In genomic region chr13:30786235-30787035, GRCm38 (mm10) we compare ENCODE assay signal across 10 mouse cellular contexts. TPM values are rescaled to one million over a fixed set of nuclear protein-coding genes. Genes with fewer than 3 reads are reported as not detected.
A peak's percentile ranks its signal among the peaks of the same experiment; 100 is the strongest.
DNase-seq lines count a peak whose midpoint lies in the region; ATAC-seq lines count a peak whose summit lies in the region.
"Had no signal": no experiment of that assay in that cellular context is flagged by ENCODE, and none has a peak within 500 bp of the region (broad histone marks: within the 10 kb centered on the region; RNA-seq: fewer than 3 reads in every experiment).

No protein-coding gene starts in this region.

- 0 out of 2 replicates have a peak, but pooled peaks cover 6% of the 10 kb centered on the region for H3K4me1 ChIP-seq in kidney, embryonic 15.5 days

- peak; percentile 87 for ATAC-seq in granulocyte monocyte progenitor cell, adult 5-6 weeks (replicated peaks; ENCODE audit: poor library complexity, severe bottlenecking)
- no peak for ATAC-seq in kidney, embryonic 15.5 days (replicated peaks; ENCODE audit: low FRiP score)

- no peak overlapping the region for H3K4me2 ChIP-seq in kidney, embryonic 15.5 days

- H3K36me3 ChIP-seq in kidney, embryonic 15.5 days: no peaks in the 10 kb centered on the region

- DNase-seq in retina, embryonic 14.5 days (ENCODE audit: low spot score): peak; percentile 13
- DNase-seq in retina, postnatal 1 day: no peak
- DNase-seq in left cerebral cortex, postnatal 36 days (ENCODE audit: low spot score in 2 of 2): peak; percentile 82 to 86
- peak; percentile 48 to 56 for DNase-seq in thymus, postnatal 10 days (ENCODE audit: low spot score in 2 of 2)
- DNase-seq in yolk sac, embryonic 10.5 days (ENCODE audit: low spot score): no peak
- no peak for DNase-seq in testis, postnatal 10 days (ENCODE audit: low spot score)

- H3K9ac ChIP-seq in kidney, embryonic 15.5 days: no peak overlapping the region

- H3K9me3 ChIP-seq in kidney, embryonic 15.5 days (replicated peaks): no peaks in the 10 kb centered on the region

- no peak overlapping the region for H3K27ac ChIP-seq in kidney, embryonic 15.5 days
- H3K27ac ChIP-seq: kidney, postnatal 0 days had no signal

- H3K27me3 ChIP-seq in kidney, embryonic 15.5 days: no peaks in the 10 kb centered on the region

- intact Hi-C loops in left cerebral cortex, postnatal 36 days (cut with DNase I): loop anchor here (5.0 kb wide), 1 partner anchor 184 kb away; no protein-coding TSS in a partner anchor

- 70% methylated on average over 5 of the region's 5 CpGs for WGBS in kidney, embryonic 15.5 days

- no peak overlapping the region for H3K4me3 ChIP-seq in kidney, embryonic 15.5 days (replicated peaks)

RNA-seq across cellular contexts. Expression of gene Irf4, which starts 37.4 kb away (rescaled TPM):
- total RNA-seq in granulocyte monocyte progenitor cell, adult 5-6 weeks (2014; fragmentation: Nextera tagmentation): not detected in 2 replicates
- total RNA-seq in granulocyte monocyte progenitor cell, adult 5-6 weeks (2017): 0.26 and 0.36 TPM in 2 replicates
- total RNA-seq in left cerebral cortex, postnatal 36 days (2021): under 1 TPM; 0.47 to 0.63 TPM
- 0.08 and 0.25 TPM in 2 replicates for polyA plus RNA-seq in kidney, embryonic 15.5 days (2015; fragmentation: Nextera tagmentation; extraction: Ambion mirVana)
- polyA plus RNA-seq: neural tube, embryonic 14.5 days had no signal

Comparison
In these comparisons a context has a peak if more than half of its experiments do, and no peak if none do; other contexts are left out.
1. DNase-seq: peak in retina, embryonic 14.5 days (single experiment), left cerebral cortex, postnatal 36 days (2 of 2) and thymus, postnatal 10 days (2 of 2); none in retina, postnatal 1 day (single experiment), yolk sac, embryonic 10.5 days (single experiment) and testis, postnatal 10 days (single experiment).